Mouse (Mus musculus) G1E (cell line): ENCODE measurements at regions not wholly inside any gene's neighbourhood (a gene's known extent, or its start where the extent isn't known, plus 50 kb on each side); places are given as distances from the start of the nearest gene placed in this dataset.

Experiments used
- CTCF ChIP-seq: IDR thresholded peaks from 2 replicates; pipeline ENCODE4 v1.5.1; 2012; ENCODE audit warnings: low read depth, low read length, inconsistent platforms, mixed read lengths
- GATA1 ChIP-seq: IDR thresholded peaks from 2 replicates; pipeline ENCODE4 v1.6.1; 2012; ENCODE audit warnings: borderline replicate concordance, low read length, inconsistent platforms, mixed read lengths
- GATA2 ChIP-seq: IDR thresholded peaks from 2 replicates; pipeline ENCODE4 v1.6.1; 2012; ENCODE audit warnings: low read depth, low read length, inconsistent platforms, borderline replicate concordance
- POLR2AphosphoS5 ChIP-seq: IDR thresholded peaks from 2 replicates; pipeline ENCODE4 v1.6.1; 2012; ENCODE audit warnings: low read depth, low read length, inconsistent platforms; ENCODE audit not compliant: insufficient replicate concordance
- TAL1 ChIP-seq: conservative IDR thresholded peaks from 2 replicates; pipeline ENCODE4 v1.6.1; 2012; ENCODE audit warnings: low read depth, low read length, inconsistent platforms, mixed read lengths

DNA sequence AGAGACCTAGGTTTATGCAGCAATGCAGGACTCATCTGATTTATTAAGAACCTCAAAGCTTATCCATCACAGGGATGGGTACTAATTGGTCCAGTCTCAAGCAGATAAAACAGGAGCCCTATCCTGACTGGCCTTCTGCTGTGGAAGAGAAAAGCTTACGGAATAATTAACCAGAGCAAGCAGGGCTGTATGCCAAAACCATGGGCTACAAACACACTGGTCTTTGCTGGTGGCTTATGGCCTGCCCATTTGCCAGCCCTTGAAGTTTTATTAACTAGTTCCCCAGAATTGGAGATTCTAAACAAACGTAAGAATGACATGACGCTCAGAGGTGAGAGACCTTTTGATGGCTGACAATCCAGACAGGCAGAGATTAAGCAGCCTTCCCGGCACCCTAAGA lies 83.4 kb upstream of the Rbms3 start:
- TF ChIP-seq CTCF: no peak
- no peak for TF ChIP-seq TAL1
- TF ChIP-seq GATA1: no peak
- TF ChIP-seq GATA2: no peak
- TF ChIP-seq POLR2AphosphoS5: no peak
